Mouse (Mus musculus): Measurements from ENCODE around the gene Pxmp4. TPM values are rescaled to one million over a fixed set of nuclear protein-coding genes. Genes with fewer than 3 reads are reported as not detected.
A peak's percentile ranks its signal among the peaks of the same experiment; 100 is the strongest.

The Pxmp4 gene
- polyA plus RNA-seq, 2 experiments, result 20.6 to 27.0 TPM

- no peak for DNase-seq (ENCODE audit: low spot score)
- peak overlapping the region; percentile 77 for H3K9ac ChIP-seq (ENCODE audit: low read depth, low read length, severe bottlenecking)
- H3K27me3 ChIP-seq (ENCODE audit: control insufficient read depth, insufficient read depth, low read length), result no peaks in the 10 kb centered on the region
- no peak overlapping the region for H3K27ac ChIP-seq (replicated peaks; ENCODE audit: low read depth, low read length)
- H3K4me3 ChIP-seq (replicated peaks; ENCODE audit: low read length), result peak overlapping the region; percentile 76
- ATAC-seq (ENCODE audit: low FRiP score, low read depth), result no peak; the same call in 1 of the 2 replicates
- no peak for TF ChIP-seq POLR2A (IDR thresholded peaks at IDR 0.05; ENCODE audit: borderline replicate concordance, extremely low read depth, insufficient read depth, insufficient read length)
- 20% methylated on average over 14 of the region's 22 CpGs for WGBS
- H3K36me3 ChIP-seq (ENCODE audit: control insufficient read depth, insufficient read depth, low read length), result no peaks in the 10 kb centered on the region
- peaks cover 6% of the 10 kb centered on the region; the same call in 1 of the 2 replicates for H3K4me1 ChIP-seq (ENCODE audit: control insufficient read depth, insufficient read depth, low read length)
- H3K4me2 ChIP-seq (replicated peaks; ENCODE audit: low read depth, low read length, severe bottlenecking), result peak overlapping the region; percentile 77
- H3K9me3 ChIP-seq (ENCODE audit: control insufficient read depth, low read length), result no peaks in the 10 kb centered on the region
Measured at GRCm38 (mm10) chr2:154603007-154603637, 386 bp downstream of the Pxmp4 start.

GRCm38 (mm10) chr2:154601324-154601723 is 2.2 kb downstream of the Pxmp4 start:
- peaks cover 6% of the 10 kb centered on the region; the same call in 1 of the 2 replicates for H3K4me1 ChIP-seq (ENCODE audit: control insufficient read depth, insufficient read depth, low read length)
- no peak for TF ChIP-seq POLR2A (IDR thresholded peaks at IDR 0.05; ENCODE audit: borderline replicate concordance, extremely low read depth, insufficient read depth, insufficient read length)
- no peak overlapping the region for H3K4me2 ChIP-seq (replicated peaks; ENCODE audit: low read depth, low read length, severe bottlenecking)
- 78% methylated on average over 3 of the region's 3 CpGs for WGBS
- no peaks in the 10 kb centered on the region for H3K27me3 ChIP-seq (ENCODE audit: control insufficient read depth, insufficient read depth, low read length)
- H3K36me3 ChIP-seq (ENCODE audit: control insufficient read depth, insufficient read depth, low read length), result no peaks in the 10 kb centered on the region
- H3K9ac ChIP-seq (ENCODE audit: low read depth, low read length, severe bottlenecking), result no peak overlapping the region
- H3K4me3 ChIP-seq (replicated peaks; ENCODE audit: low read length), result no peak overlapping the region
- no peak overlapping the region for H3K27ac ChIP-seq (replicated peaks; ENCODE audit: low read depth, low read length)
- no peak for ATAC-seq (ENCODE audit: low FRiP score, low read depth)
- H3K9me3 ChIP-seq (ENCODE audit: control insufficient read depth, low read length), result no peaks in the 10 kb centered on the region
- no peak for DNase-seq (ENCODE audit: low spot score)

GRCm38 (mm10) chr2:154600586-154600985 is 2.9 kb downstream of the Pxmp4 start:
- Histone ChIP-seq H3K36me3 (ENCODE audit: control insufficient read depth, insufficient read depth, low read length) (no peaks in the 10 kb centered on the region), H3K9me3 (ENCODE audit: control insufficient read depth, low read length) (no peaks in the 10 kb centered on the region), H3K27me3 (ENCODE audit: control insufficient read depth, insufficient read depth, low read length) (no peaks in the 10 kb centered on the region), H3K27ac (replicated peaks; ENCODE audit: low read depth, low read length) (no peak overlapping the region), H3K4me3 (replicated peaks; ENCODE audit: low read length) (no peak overlapping the region), H3K4me2 (replicated peaks; ENCODE audit: low read depth, low read length, severe bottlenecking) (no peak overlapping the region), H3K4me1 (ENCODE audit: control insufficient read depth, insufficient read depth, low read length) (peaks cover 6% of the 10 kb centered on the region; the same call in 1 of the 2 replicates), H3K9ac (ENCODE audit: low read depth, low read length, severe bottlenecking) (no peak overlapping the region)
- DNase-seq (ENCODE audit: low spot score) (no peak), ATAC-seq (ENCODE audit: low FRiP score, low read depth) (no peak)
- 72% methylated on average over 6 of the region's 6 CpGs for WGBS
- no peak for TF ChIP-seq POLR2A (IDR thresholded peaks at IDR 0.05; ENCODE audit: borderline replicate concordance, extremely low read depth, insufficient read depth, insufficient read length)

GRCm38 (mm10) chr2:154597399-154597798 is 6.1 kb downstream of the Pxmp4 start:
- TF ChIP-seq POLR2A (IDR thresholded peaks at IDR 0.05; ENCODE audit: borderline replicate concordance, extremely low read depth, insufficient read depth, insufficient read length), result no peak
- H3K36me3 ChIP-seq (ENCODE audit: control insufficient read depth, insufficient read depth, low read length), result peaks cover 7% of the 10 kb centered on the region
- no peaks in the 10 kb centered on the region for H3K9me3 ChIP-seq (ENCODE audit: control insufficient read depth, low read length)
- no peaks in the 10 kb centered on the region for H3K4me1 ChIP-seq (ENCODE audit: control insufficient read depth, insufficient read depth, low read length)
- H3K9ac ChIP-seq (ENCODE audit: low read depth, low read length, severe bottlenecking), result no peak overlapping the region
- DNase-seq (ENCODE audit: low spot score), result no peak
- H3K27me3 ChIP-seq (ENCODE audit: control insufficient read depth, insufficient read depth, low read length), result no peaks in the 10 kb centered on the region
- no peak overlapping the region for H3K27ac ChIP-seq (replicated peaks; ENCODE audit: low read depth, low read length)
- no peak overlapping the region for H3K4me2 ChIP-seq (replicated peaks; ENCODE audit: low read depth, low read length, severe bottlenecking)
- 78% methylated on average over 3 of the region's 3 CpGs for WGBS
- ATAC-seq (ENCODE audit: low FRiP score, low read depth), result no peak
- no peak overlapping the region for H3K4me3 ChIP-seq (replicated peaks; ENCODE audit: low read length)

GRCm38 (mm10) chr2:154595775-154596174 is 7.7 kb downstream of the Pxmp4 start:
- Histone ChIP-seq H3K9me3 (ENCODE audit: control insufficient read depth, low read length) (no peaks in the 10 kb centered on the region), H3K4me3 (replicated peaks; ENCODE audit: low read length) (no peak overlapping the region), H3K9ac (ENCODE audit: low read depth, low read length, severe bottlenecking) (no peak overlapping the region), H3K4me2 (replicated peaks; ENCODE audit: low read depth, low read length, severe bottlenecking) (no peak overlapping the region), H3K4me1 (ENCODE audit: control insufficient read depth, insufficient read depth, low read length) (no peaks in the 10 kb centered on the region), H3K36me3 (ENCODE audit: control insufficient read depth, insufficient read depth, low read length) (peaks cover 7% of the 10 kb centered on the region), H3K27ac (replicated peaks; ENCODE audit: low read depth, low read length) (no peak overlapping the region), H3K27me3 (ENCODE audit: control insufficient read depth, insufficient read depth, low read length) (no peaks in the 10 kb centered on the region)
- DNase-seq (ENCODE audit: low spot score) (no peak), ATAC-seq (ENCODE audit: low FRiP score, low read depth) (no peak)
- 65% methylated on average over 5 of the region's 5 CpGs for WGBS
- no peak for TF ChIP-seq POLR2A (IDR thresholded peaks at IDR 0.05; ENCODE audit: borderline replicate concordance, extremely low read depth, insufficient read depth, insufficient read length)
